Mouse (Mus musculus): ENCODE measurements at regions not wholly inside any gene's neighbourhood (a gene's known extent, or its start where the extent isn't known, plus 50 kb on each side); places are given as distances from the start of the nearest gene placed in this dataset.

GRCm38 (mm10) chr1:73444216-73444890, 428.6 kb upstream of the Tnp1 start:
- Histone ChIP-seq H3K36me3 (replicated peaks) (no peaks in the 10 kb centered on the region), H3K9me3 (no peaks in the 10 kb centered on the region)
- WGBS = 37% methylated on average over 6 of the region's 6 CpGs

GRCm38 (mm10) chr1:73438385-73438784, 422.7 kb upstream of the Tnp1 start:
- Histone ChIP-seq H3K36me3 (replicated peaks) (no peaks in the 10 kb centered on the region), H3K27me3 (no peaks in the 10 kb centered on the region), H3K4me1 (no peaks in the 10 kb centered on the region), H3K4me2 (no peak overlapping the region), H3K27ac (no peak overlapping the region), H3K9ac (no peak overlapping the region), H3K4me3 (replicated peaks) (no peak overlapping the region), H3K9me3 (no peaks in the 10 kb centered on the region)
- 81% methylated on average over 8 of the region's 8 CpGs for WGBS
- ATAC-seq (ENCODE audit: low FRiP score) = no peak

More at GRCm38 (mm10) chr1:73444216-73444890, 428.6 kb upstream of the Tnp1 start:
- Histone ChIP-seq H3K9ac (no peak overlapping the region), H3K4me2 (no peak overlapping the region), H3K4me1 (no peaks in the 10 kb centered on the region), H3K4me3 (replicated peaks) (no peak overlapping the region), H3K27me3 (no peaks in the 10 kb centered on the region), H3K27ac (no peak overlapping the region)
- no peak for ATAC-seq (ENCODE audit: low FRiP score)

- Histone ChIP-seq H3K4me1 (no peaks in the 10 kb centered on the region), H3K36me3 (replicated peaks) (no peaks in the 10 kb centered on the region), H3K4me3 (replicated peaks) (no peak overlapping the region), H3K9me3 (no peaks in the 10 kb centered on the region), H3K4me2 (no peak overlapping the region), H3K9ac (no peak overlapping the region), H3K27ac (no peak overlapping the region), H3K27me3 (no peaks in the 10 kb centered on the region)
- WGBS = 93% methylated on average over 4 of the region's 4 CpGs
- ATAC-seq (ENCODE audit: low FRiP score) = no peak
Measured at GRCm38 (mm10) chr1:73428101-73428500, 412.4 kb upstream of the Tnp1 start.

- no peak for ATAC-seq (ENCODE audit: low FRiP score)
- no peaks in the 10 kb centered on the region for H3K27me3 ChIP-seq
- no peak overlapping the region for H3K9ac ChIP-seq
- no peak overlapping the region for H3K4me2 ChIP-seq
- WGBS = 83% methylated on average over 7 of the region's 7 CpGs
- no peak overlapping the region for H3K4me3 ChIP-seq (replicated peaks)
- H3K9me3 ChIP-seq = no peaks in the 10 kb centered on the region
- H3K4me1 ChIP-seq = no peaks in the 10 kb centered on the region
- no peaks in the 10 kb centered on the region for H3K36me3 ChIP-seq (replicated peaks)
- H3K27ac ChIP-seq = no peak overlapping the region
Measured at GRCm38 (mm10) chr1:73425049-73425448, 409.3 kb upstream of the Tnp1 start.

- Histone ChIP-seq H3K36me3 (replicated peaks) (no peaks in the 10 kb centered on the region), H3K27ac (no peak overlapping the region), H3K4me3 (replicated peaks) (no peak overlapping the region), H3K9me3 (no peaks in the 10 kb centered on the region), H3K4me1 (no peaks in the 10 kb centered on the region), H3K9ac (no peak overlapping the region), H3K4me2 (no peak overlapping the region), H3K27me3 (no peaks in the 10 kb centered on the region)
- WGBS = 78% methylated on average over 2 of the region's 2 CpGs
- ATAC-seq (ENCODE audit: low FRiP score) = no peak
Measured at GRCm38 (mm10) chr1:73418196-73418595, 402.5 kb upstream of the Tnp1 start.

GRCm38 (mm10) chr1:73411452-73411851, 395.7 kb upstream of the Tnp1 start:
- WGBS = 89% methylated on average over 2 of the region's 2 CpGs
- H3K4me1 ChIP-seq = no peaks in the 10 kb centered on the region

GRCm38 (mm10) chr1:73399178-73399577, 383.5 kb upstream of the Tnp1 start:
- Histone ChIP-seq H3K4me3 (replicated peaks) (no peak overlapping the region), H3K9me3 (no peaks in the 10 kb centered on the region), H3K27ac (no peak overlapping the region), H3K27me3 (no peaks in the 10 kb centered on the region), H3K4me2 (no peak overlapping the region), H3K36me3 (replicated peaks) (no peaks in the 10 kb centered on the region), H3K4me1 (no peaks in the 10 kb centered on the region), H3K9ac (no peak overlapping the region)
- 59% methylated on average over 3 of the region's 3 CpGs for WGBS
- ATAC-seq (ENCODE audit: low FRiP score) = no peak

More at GRCm38 (mm10) chr1:73411452-73411851, 395.7 kb upstream of the Tnp1 start:
- Histone ChIP-seq H3K4me2 (no peak overlapping the region), H3K9ac (no peak overlapping the region), H3K36me3 (replicated peaks) (no peaks in the 10 kb centered on the region), H3K27ac (no peak overlapping the region), H3K9me3 (no peaks in the 10 kb centered on the region), H3K4me3 (replicated peaks) (no peak overlapping the region), H3K27me3 (no peaks in the 10 kb centered on the region)
- no peak for ATAC-seq (ENCODE audit: low FRiP score)

- Histone ChIP-seq H3K27me3 (no peaks in the 10 kb centered on the region), H3K9me3 (no peaks in the 10 kb centered on the region), H3K4me1 (no peaks in the 10 kb centered on the region), H3K4me2 (no peak overlapping the region), H3K9ac (no peak overlapping the region), H3K36me3 (replicated peaks) (no peaks in the 10 kb centered on the region), H3K27ac (no peak overlapping the region), H3K4me3 (replicated peaks) (no peak overlapping the region)
- 92% methylated on average over 1 of the region's 1 CpGs for WGBS
- no peak for ATAC-seq (ENCODE audit: low FRiP score)
Measured at GRCm38 (mm10) chr1:73395034-73395433, 379.3 kb upstream of the Tnp1 start.

GRCm38 (mm10) chr1:73394466-73394865, 378.8 kb upstream of the Tnp1 start:
- Histone ChIP-seq H3K4me3 (replicated peaks) (no peak overlapping the region), H3K4me1 (no peaks in the 10 kb centered on the region), H3K36me3 (replicated peaks) (no peaks in the 10 kb centered on the region), H3K4me2 (no peak overlapping the region), H3K27me3 (no peaks in the 10 kb centered on the region), H3K27ac (no peak overlapping the region), H3K9me3 (no peaks in the 10 kb centered on the region), H3K9ac (no peak overlapping the region)
- no peak for ATAC-seq (ENCODE audit: low FRiP score)
- 68% methylated on average over 1 of the region's 1 CpGs for WGBS

- Histone ChIP-seq H3K4me3 (replicated peaks) (no peak overlapping the region), H3K4me2 (no peak overlapping the region), H3K36me3 (replicated peaks) (no peaks in the 10 kb centered on the region), H3K9ac (no peak overlapping the region), H3K27me3 (no peaks in the 10 kb centered on the region), H3K9me3 (no peaks in the 10 kb centered on the region), H3K4me1 (no peaks in the 10 kb centered on the region), H3K27ac (no peak overlapping the region)
- 78% methylated on average over 10 of the region's 10 CpGs for WGBS
- no peak for ATAC-seq (ENCODE audit: low FRiP score)
Measured at GRCm38 (mm10) chr1:73392077-73392476, 376.4 kb upstream of the Tnp1 start.

GRCm38 (mm10) chr1:73389976-73390375, 374.3 kb upstream of the Tnp1 start:
- Histone ChIP-seq H3K27me3 (no peaks in the 10 kb centered on the region), H3K9me3 (no peaks in the 10 kb centered on the region), H3K4me2 (no peak overlapping the region), H3K27ac (no peak overlapping the region), H3K4me1 (no peaks in the 10 kb centered on the region), H3K4me3 (replicated peaks) (no peak overlapping the region), H3K36me3 (replicated peaks) (no peaks in the 10 kb centered on the region), H3K9ac (no peak overlapping the region)
- no peak for ATAC-seq (ENCODE audit: low FRiP score)
- 77% methylated on average over 3 of the region's 3 CpGs for WGBS

- H3K36me3 ChIP-seq (replicated peaks) = no peaks in the 10 kb centered on the region
- WGBS = 91% methylated on average over 3 of the region's 3 CpGs
- H3K9me3 ChIP-seq = no peaks in the 10 kb centered on the region
- H3K4me3 ChIP-seq (replicated peaks) = no peak overlapping the region
- ATAC-seq (ENCODE audit: low FRiP score) = no peak
- no peaks in the 10 kb centered on the region for H3K27me3 ChIP-seq
- no peaks in the 10 kb centered on the region for H3K4me1 ChIP-seq
- no peak overlapping the region for H3K4me2 ChIP-seq
- no peak overlapping the region for H3K9ac ChIP-seq
- H3K27ac ChIP-seq = no peak overlapping the region
Measured at GRCm38 (mm10) chr1:73389174-73389573, 373.5 kb upstream of the Tnp1 start.

GRCm38 (mm10) chr1:73381578-73381977, 365.9 kb upstream of the Tnp1 start:
- H3K27me3 ChIP-seq = no peaks in the 10 kb centered on the region
- no peaks in the 10 kb centered on the region for H3K9me3 ChIP-seq
- H3K4me1 ChIP-seq = no peaks in the 10 kb centered on the region
- H3K4me3 ChIP-seq (replicated peaks) = no peak overlapping the region
- H3K36me3 ChIP-seq (replicated peaks) = no peaks in the 10 kb centered on the region
- WGBS = 89% methylated on average over 9 of the region's 9 CpGs
- no peak overlapping the region for H3K4me2 ChIP-seq
- H3K27ac ChIP-seq = no peak overlapping the region
- ATAC-seq (ENCODE audit: low FRiP score) = no peak
- H3K9ac ChIP-seq = no peak overlapping the region
